21 mouse cellular contexts compared by ENCODE assay signal in genomic region chrX:52072410-52072809, GRCm38 (mm10).
DNase-seq lines count a peak whose midpoint lies in the region; ATAC-seq and TF ChIP-seq lines count a peak whose summit lies in the region.
"Had no signal": no experiment of that assay in that cellular context is flagged by ENCODE, and none has a peak within 500 bp of the region (broad histone marks: within the 10 kb centered on the region; RNA-seq: fewer than 3 reads in every experiment).

No protein-coding gene starts in this region.

- H3K27me3 ChIP-seq in kidney, embryonic 14.5 days (ENCODE audit: control insufficient read depth, insufficient read depth, low read length) = no peaks in the 10 kb centered on the region
- no peaks in the 10 kb centered on the region for H3K27me3 ChIP-seq in liver, adult 2 months (ENCODE audit: control insufficient read depth, insufficient read depth, low read length)
- H3K27me3 ChIP-seq: embryonic facial prominence, embryonic 15.5 days; forebrain, embryonic 12.5 days had no signal

- ATAC-seq in kidney, embryonic 14.5 days (ENCODE audit: low FRiP score, low TSS enrichment) = no peak
- ATAC-seq: forebrain, embryonic 14.5 days; forebrain, embryonic 16.5 days had no signal

- no peak for TF ChIP-seq POLR2A in liver, adult 2 months (IDR thresholded peaks at IDR 0.05; ENCODE audit: extremely low read depth, insufficient read depth, low read length)

- H3K4me2 ChIP-seq in kidney, embryonic 14.5 days (replicated peaks; ENCODE audit: low read depth, low read length) = no peak overlapping the region
- H3K4me2 ChIP-seq: embryonic facial prominence, embryonic 13.5 days; embryonic facial prominence, embryonic 15.5 days; forebrain, embryonic 12.5 days had no signal

- no peak for TF ChIP-seq CTCF in liver, adult 2 months (IDR thresholded peaks at IDR 0.05; ENCODE audit: low read depth, low read length)

- H3K4me3 ChIP-seq in kidney, embryonic 14.5 days (ENCODE audit: low read length) = no peak overlapping the region
- no peak overlapping the region for H3K4me3 ChIP-seq in liver, adult 2 months (ENCODE audit: insufficient read depth, low read depth, low read length)
- H3K4me3 ChIP-seq: embryonic facial prominence, embryonic 13.5 days; embryonic facial prominence, embryonic 15.5 days; erythroblast, embryonic 14.5 days; forebrain, embryonic 10.5 days; forebrain, embryonic 12.5 days had no signal

- no peaks in the 10 kb centered on the region for H3K9me3 ChIP-seq in kidney, embryonic 14.5 days (ENCODE audit: control insufficient read depth, low read length)
- H3K9me3 ChIP-seq: embryonic facial prominence, embryonic 13.5 days; embryonic facial prominence, embryonic 15.5 days; forebrain, embryonic 10.5 days; forebrain, embryonic 12.5 days had no signal

- no peak overlapping the region for H3K9ac ChIP-seq in kidney, embryonic 14.5 days (ENCODE audit: low read depth, low read length)
- H3K9ac ChIP-seq in liver, adult 2 months (ENCODE audit: low read depth, low read length) = no peak overlapping the region
- H3K9ac ChIP-seq: embryonic facial prominence, embryonic 13.5 days; embryonic facial prominence, embryonic 15.5 days; forebrain, embryonic 12.5 days had no signal

- H3K36me3 ChIP-seq in kidney, embryonic 14.5 days (ENCODE audit: control insufficient read depth, insufficient read depth, low read length) = no peaks in the 10 kb centered on the region
- peaks cover 3% of the 10 kb centered on the region; the same call in 1 of the 2 replicates for H3K36me3 ChIP-seq in liver, adult 2 months (ENCODE audit: control insufficient read depth, insufficient read depth, low read length)
- H3K36me3 ChIP-seq: embryonic facial prominence, embryonic 13.5 days; embryonic facial prominence, embryonic 15.5 days; forebrain, embryonic 12.5 days had no signal

- H3K4me1 ChIP-seq in kidney, embryonic 14.5 days (ENCODE audit: control insufficient read depth, insufficient read depth, low read length) = no peaks in the 10 kb centered on the region
- peaks cover 3% of the 10 kb centered on the region for H3K4me1 ChIP-seq in liver, adult 2 months (ENCODE audit: control insufficient read depth, insufficient read depth, low read length)
- H3K4me1 ChIP-seq: embryonic facial prominence, embryonic 13.5 days; embryonic facial prominence, embryonic 15.5 days; forebrain, embryonic 10.5 days; forebrain, embryonic 12.5 days had no signal

- H3K27ac ChIP-seq in kidney, embryonic 14.5 days (ENCODE audit: low read depth, low read length) = no peak overlapping the region
- no peak overlapping the region for H3K27ac ChIP-seq in liver, adult 2 months (replicated peaks; ENCODE audit: insufficient read depth, low read depth, low read length)
- H3K27ac ChIP-seq: embryonic facial prominence, embryonic 13.5 days; embryonic facial prominence, embryonic 15.5 days; forebrain, embryonic 10.5 days; forebrain, embryonic 12.5 days had no signal

- H3K79me2 ChIP-seq in liver, adult 2 months (ENCODE audit: control insufficient read depth, insufficient read depth, low read length) = no peaks in the 10 kb centered on the region; the same call in 1 of the 2 replicates

- WGBS in kidney, embryonic 14.5 days = 77% methylated on average over 2 of the region's 2 CpGs
- WGBS in liver, adult 2 months = 31% methylated on average over 2 of the region's 2 CpGs

- peak; percentile 72 for DNase-seq in kidney, adult 9 months
- peak; percentile 74 for DNase-seq in liver, adult 2 months (ENCODE audit: extremely low read depth, low read depth, low spot score)
- no peak for DNase-seq in liver
- DNase-seq: adrenal gland, adult 2 months; adrenal gland, postnatal 10 days; adrenal gland, postnatal 25 days; cerebellum, adult 11 months; cerebellum, adult 18-20 months; cerebellum, adult 8-10 months; cerebellum, adult 9-11 months; cerebellum, postnatal 14 days; cerebellum, postnatal 36 days; embryo, embryonic 11 days had no signal
